Mouse (Mus musculus) ES-E14 (cell line): ENCODE data around the gene Cacna1g.

ENCODE experiments used
- CHD2 ChIP-seq: IDR thresholded peaks from 2 replicates; pipeline ENCODE4 v1.6.1; 2014; ENCODE audit warnings: mild to moderate bottlenecking, low read depth, low read length, inconsistent platforms
- HCFC1 ChIP-seq: IDR thresholded peaks from 2 replicates; pipeline ENCODE4 v1.6.1; 2012; ENCODE audit warnings: low read length, inconsistent platforms, borderline replicate concordance; ENCODE audit not compliant: insufficient read depth
- MAFK ChIP-seq: IDR thresholded peaks from 2 replicates; pipeline ENCODE4 v1.6.1; 2014; ENCODE audit warnings: mild to moderate bottlenecking, low read depth, low read length, inconsistent platforms; ENCODE audit not compliant: insufficient read depth
- ZNF384 ChIP-seq: IDR thresholded peaks from 2 replicates; pipeline ENCODE4 v1.6.1; 2012; ENCODE audit warnings: low read depth, low read length, inconsistent platforms

- TF ChIP-seq CHD2 (no peak), HCFC1 (no peak), MAFK (no peak), ZNF384 (no peak)
These were observed 25.0 kb upstream of the Cacna1g start for GRCm38 (mm10) chr11:94499035-94499434.
